Mouse (Mus musculus): ENCODE measurements around the gene Gm10490.

DNA sequence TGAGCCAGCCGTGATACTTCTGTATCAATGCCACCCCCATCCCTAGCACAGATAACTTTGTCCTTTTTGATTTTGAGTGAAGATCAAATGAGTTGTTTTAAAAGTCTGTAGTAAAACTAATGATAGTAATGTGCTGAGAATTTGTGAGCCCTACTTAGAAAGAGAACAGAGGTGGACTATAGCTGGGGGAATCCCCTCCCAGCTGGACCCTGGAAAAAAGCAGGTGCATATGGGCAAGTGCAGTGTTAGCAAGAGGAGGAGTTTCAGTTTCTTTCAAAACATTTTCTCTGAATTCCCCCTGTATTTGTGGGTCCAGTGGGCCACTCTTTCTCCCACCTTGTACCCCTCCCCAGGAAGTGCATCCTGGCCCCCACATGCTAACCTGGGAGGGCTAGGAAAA is 46.2 kb upstream of the Gm10490 start:
- no peak for TF ChIP-seq POLR2A (IDR thresholded peaks at IDR 0.05; ENCODE audit: low read depth, low read length)
- no peak for TF ChIP-seq ZC3H11A (IDR thresholded peaks at IDR 0.05; ENCODE audit: low read depth, low read length)

All from CH12.LX (cell line).